Mouse (Mus musculus) embryonic facial prominence, embryonic 13.5 days (tissue): ENCODE measurements around the gene Ctnnal1. TPM values are rescaled to one million over a fixed set of nuclear protein-coding genes. Genes with fewer than 3 reads are reported as not detected.
"Not testable (repeated sequence)": the region's sequence is repeated elsewhere in the genome, so short reads cannot be mapped to it uniquely, and the experiment has no call there.

Experiments
- ATAC-seq: fragments of 200-750 bp; cut with Nextera tagmentation; 2 replicates; pipeline ENCODE4 v1.8.0; 2017; ENCODE audit warnings: low read depth; ENCODE audit not compliant: insufficient number of reproducible peaks, insufficient read depth, low FRiP score, low TSS enrichment
- H3K27ac ChIP-seq: fragments of 300-500 bp; sonication (generic); 2 replicates; pipeline ENCODE4 v1.5.1; 2015; ENCODE audit warnings: moderate library complexity, mild to moderate bottlenecking, inconsistent platforms
- H3K27me3 ChIP-seq: fragments of 300-500 bp; sonication (generic); 2 replicates; pipeline ENCODE4 v1.6.1; 2015; ENCODE audit warnings: mild to moderate bottlenecking, inconsistent platforms
- H3K36me3 ChIP-seq: fragments of 300-500 bp; sonication (generic); 2 replicates; pipeline ENCODE4 v1.6.1; 2015; ENCODE audit warnings: mild to moderate bottlenecking, inconsistent platforms
- H3K4me1 ChIP-seq: fragments of 300-500 bp; sonication (generic); 2 replicates; pipeline ENCODE4 v1.6.1; 2015; ENCODE audit warnings: inconsistent platforms
- H3K4me2 ChIP-seq: fragments of 300-500 bp; sonication (generic); 2 replicates; pipeline ENCODE4 v1.6.1; 2015; ENCODE audit warnings: moderate library complexity, mild to moderate bottlenecking, inconsistent platforms
- H3K4me3 ChIP-seq: fragments of 300-500 bp; sonication (generic); 2 replicates; pipeline ENCODE4 v1.5.1; 2015; ENCODE audit warnings: mild to moderate bottlenecking, inconsistent platforms
- H3K9ac ChIP-seq: fragments of 300-500 bp; sonication (generic); 2 replicates; pipeline ENCODE4 v1.6.1; 2015; ENCODE audit warnings: mild to moderate bottlenecking, inconsistent platforms
- H3K9me3 ChIP-seq: fragments of 300-500 bp; sonication (generic); 2 replicates; pipeline ENCODE4 v1.6.1; 2016; ENCODE audit warnings: inconsistent platforms
- WGBS: fragments of 180-500 bp; shearing (Covaris S2); methylation state at CpG from one replicate; pipeline ENCODE4 v1.1.7; 2015; ENCODE audit warnings: mixed read lengths; 5-methylcytosine and 5-hydroxymethylcytosine counted together
- polyA plus RNA-seq: library from polyadenylated mRNA; unstranded; fragments of >200 nt; fragmentation: Nextera tagmentation; extraction: Ambion mirVana; gene quantifications from 2 replicates; pipeline ENCODE4 v1.2.1, GENCODE M21; 2015

Gene Ctnnal1
- polyA plus RNA-seq, 1 experiment from 2014 or later, result 27.7 TPM

- no peaks in the 10 kb centered on the region for H3K27me3 ChIP-seq
- 84% methylated on average over 6 of the region's 6 CpGs for WGBS
- H3K36me3 ChIP-seq, result peaks cover 55% of the 10 kb centered on the region
- no peaks in the 10 kb centered on the region for H3K9me3 ChIP-seq
- H3K9ac ChIP-seq, result no peak overlapping the region
- no peak overlapping the region for H3K4me2 ChIP-seq
- H3K4me3 ChIP-seq, result no peak overlapping the region
- no peak for ATAC-seq
- no peaks in the 10 kb centered on the region for H3K4me1 ChIP-seq
- H3K27ac ChIP-seq, result no peak overlapping the region
Observed at GRCm38 (mm10) chr4:56892501-56893115, 27.6 kb upstream of the Ctnnal1 start.

- Histone ChIP-seq H3K9me3 (no peaks in the 10 kb centered on the region), H3K4me1 (no peaks in the 10 kb centered on the region), H3K9ac (no peak overlapping the region), H3K27me3 (no peaks in the 10 kb centered on the region), H3K4me3 (no peak overlapping the region), H3K4me2 (no peak overlapping the region), H3K27ac (no peak overlapping the region), H3K36me3 (peaks cover 53% of the 10 kb centered on the region)
- 87% methylated on average over 5 of the region's 5 CpGs for WGBS
- ATAC-seq, result no peak
Observed at GRCm38 (mm10) chr4:56888483-56888882, 23.5 kb upstream of the Ctnnal1 start.

GRCm38 (mm10) chr4:56886286-56886979 is 21.4 kb upstream of the Ctnnal1 start:
- no peak overlapping the region for H3K27ac ChIP-seq
- ATAC-seq, result no peak
- H3K27me3 ChIP-seq, result no peaks in the 10 kb centered on the region
- H3K4me3 ChIP-seq, result no peak overlapping the region
- no peak overlapping the region for H3K9ac ChIP-seq
- H3K36me3 ChIP-seq, result peaks cover 69% of the 10 kb centered on the region
- H3K4me2 ChIP-seq, result no peak overlapping the region
- no peaks in the 10 kb centered on the region for H3K4me1 ChIP-seq
- H3K9me3 ChIP-seq, result no peaks in the 10 kb centered on the region
- WGBS, result 94% methylated on average over 6 of the region's 6 CpGs

- Histone ChIP-seq H3K36me3 (peaks cover 57% of the 10 kb centered on the region), H3K4me1 (no peaks in the 10 kb centered on the region), H3K9me3 (no peaks in the 10 kb centered on the region), H3K4me2 (no peak overlapping the region), H3K27ac (no peak overlapping the region), H3K9ac (no peak overlapping the region), H3K27me3 (no peaks in the 10 kb centered on the region), H3K4me3 (no peak overlapping the region)
- 93% methylated on average over 11 of the region's 11 CpGs for WGBS
- ATAC-seq, result no peak
Observed at GRCm38 (mm10) chr4:56880036-56880703, 15.2 kb upstream of the Ctnnal1 start.

- Histone ChIP-seq H3K36me3 (peaks cover 56% of the 10 kb centered on the region), H3K9me3 (no peaks in the 10 kb centered on the region)
Observed at GRCm38 (mm10) chr4:56878971-56879370, 14.0 kb upstream of the Ctnnal1 start.

GRCm38 (mm10) chr4:56870541-56870940 is 5.6 kb upstream of the Ctnnal1 start:
- H3K27me3 ChIP-seq, H3K9ac ChIP-seq, ATAC-seq, H3K27ac ChIP-seq, H3K4me2 ChIP-seq, H3K9me3 ChIP-seq, H3K4me3 ChIP-seq, H3K4me1 ChIP-seq: not testable (repeated sequence)
- H3K36me3 ChIP-seq, result peaks cover 25% of the 10 kb centered on the region
- 94% methylated on average over 11 of the region's 11 CpGs for WGBS

More at GRCm38 (mm10) chr4:56878971-56879370, 14.0 kb upstream of the Ctnnal1 start:
- Histone ChIP-seq H3K4me1 (no peaks in the 10 kb centered on the region), H3K9ac (no peak overlapping the region), H3K27me3 (no peaks in the 10 kb centered on the region), H3K4me2 (no peak overlapping the region), H3K27ac (no peak overlapping the region), H3K4me3 (no peak overlapping the region)
- ATAC-seq, result no peak
- WGBS, result 90% methylated on average over 7 of the region's 7 CpGs

- no peaks in the 10 kb centered on the region for H3K9me3 ChIP-seq
- H3K4me2 ChIP-seq, result no peak overlapping the region
- peaks cover 18% of the 10 kb centered on the region for H3K4me1 ChIP-seq
- 74% methylated on average over 5 of the region's 5 CpGs for WGBS
- H3K36me3 ChIP-seq, result peaks cover 9% of the 10 kb centered on the region
- H3K27me3 ChIP-seq, result no peaks in the 10 kb centered on the region
- ATAC-seq, result no peak
- H3K27ac ChIP-seq, result no peak overlapping the region
- H3K4me3 ChIP-seq, result no peak overlapping the region
- H3K9ac ChIP-seq, result no peak overlapping the region
Observed at GRCm38 (mm10) chr4:56867761-56868160, 2.8 kb upstream of the Ctnnal1 start.

GRCm38 (mm10) chr4:56865971-56866370 is 983 bp upstream of the Ctnnal1 start:
- Histone ChIP-seq H3K27ac (no peak overlapping the region), H3K9me3 (no peaks in the 10 kb centered on the region), H3K4me2 (no peak overlapping the region), H3K27me3 (no peaks in the 10 kb centered on the region), H3K9ac (no peak overlapping the region), H3K4me3 (no peak overlapping the region), H3K4me1 (peaks cover 18% of the 10 kb centered on the region), H3K36me3 (0 out of 2 replicates have a peak, but pooled peaks cover 1% of the 10 kb centered on the region)
- ATAC-seq, result no peak
- 63% methylated on average over 4 of the region's 4 CpGs for WGBS

GRCm38 (mm10) chr4:56864417-56865001 is 479 bp downstream of the Ctnnal1 start:
- ATAC-seq, result peak; percentile 50
- WGBS, result under 1% methylated on average over 49 of the region's 49 CpGs
- Histone ChIP-seq H3K4me3 (peak overlapping the region; percentile 83), H3K27me3 (no peaks in the 10 kb centered on the region), H3K36me3 (no peaks in the 10 kb centered on the region), H3K9ac (peak overlapping the region; percentile 87), H3K4me1 (peaks cover 18% of the 10 kb centered on the region), H3K27ac (peak overlapping the region; percentile 85), H3K4me2 (peak overlapping the region; percentile 91), H3K9me3 (no peaks in the 10 kb centered on the region)

GRCm38 (mm10) chr4:56864016-56864415 is 972 bp downstream of the Ctnnal1 start:
- no peaks in the 10 kb centered on the region for H3K27me3 ChIP-seq
- H3K4me2 ChIP-seq, result peak overlapping the region; percentile 91
- H3K27ac ChIP-seq, result no peak overlapping the region
- peaks cover 18% of the 10 kb centered on the region for H3K4me1 ChIP-seq
- H3K9ac ChIP-seq, result peak overlapping the region; percentile 87
- ATAC-seq, result no peak
- H3K4me3 ChIP-seq, result peak overlapping the region; percentile 83
- no peaks in the 10 kb centered on the region for H3K9me3 ChIP-seq
- H3K36me3 ChIP-seq, result no peaks in the 10 kb centered on the region
- WGBS, result 34% methylated on average over 4 of the region's 4 CpGs

- 97% methylated on average over 4 of the region's 4 CpGs for WGBS
- ATAC-seq, result no peak
- Histone ChIP-seq H3K27me3 (no peaks in the 10 kb centered on the region), H3K27ac (no peak overlapping the region), H3K9me3 (no peaks in the 10 kb centered on the region), H3K36me3 (no peaks in the 10 kb centered on the region), H3K4me1 (peaks cover 20% of the 10 kb centered on the region), H3K9ac (no peak overlapping the region), H3K4me2 (no peak overlapping the region), H3K4me3 (no peak overlapping the region)
Observed at GRCm38 (mm10) chr4:56861551-56861950, 3.4 kb downstream of the Ctnnal1 start.
